In genomic region chr16:14371367-14371766, GRCm38 (mm10) we compare ENCODE assay signal across 7 mouse cellular contexts. TPM values are rescaled to one million over a fixed set of nuclear protein-coding genes. Genes with fewer than 3 reads are reported as not detected.
DNase-seq lines count a peak whose midpoint lies in the region; ATAC-seq and TF ChIP-seq lines count a peak whose summit lies in the region.

No protein-coding gene starts in this region.

- H3K9ac ChIP-seq in heart, embryonic 15.5 days, result no peak overlapping the region
- H3K9ac ChIP-seq in limb, embryonic 14.5 days (ENCODE audit: low read depth, low read length, severe bottlenecking), result no peak overlapping the region

- H3K27me3 ChIP-seq in heart, embryonic 15.5 days, result no peaks in the 10 kb centered on the region
- no peaks in the 10 kb centered on the region for H3K27me3 ChIP-seq in limb, embryonic 14.5 days (ENCODE audit: control insufficient read depth, insufficient read depth, low read length)

- no peak overlapping the region for H3K4me3 ChIP-seq in embryonic fibroblast, embryonic 13.5 days (ENCODE audit: insufficient read depth, low read length)
- H3K4me3 ChIP-seq in heart, embryonic 15.5 days, result no peak overlapping the region
- H3K4me3 ChIP-seq in limb, embryonic 14.5 days (replicated peaks; ENCODE audit: low read length), result no peak overlapping the region

- peak; percentile 17; the same call in 1 of the 2 replicates for TF ChIP-seq POLR2A in embryonic fibroblast, embryonic 13.5 days (IDR thresholded peaks at IDR 0.05; ENCODE audit: low read depth, low read length)
- no peak for TF ChIP-seq POLR2A in limb, embryonic 14.5 days (IDR thresholded peaks at IDR 0.05; ENCODE audit: borderline replicate concordance, extremely low read depth, insufficient read depth, insufficient read length)

- H3K36me3 ChIP-seq in heart, embryonic 15.5 days, result no peaks in the 10 kb centered on the region
- H3K36me3 ChIP-seq in limb, embryonic 14.5 days (ENCODE audit: control insufficient read depth, insufficient read depth, low read length), result no peaks in the 10 kb centered on the region

- WGBS in heart, embryonic 15.5 days, result 30% methylated on average over 1 of the region's 1 CpGs
- 64% methylated on average over 1 of the region's 1 CpGs for WGBS in limb, embryonic 14.5 days

- peak; percentile 16 for DNase-seq in kidney, postnatal 10 days
- no peak for DNase-seq in kidney, postnatal 36 days
- peak; percentile 53 for DNase-seq in limb, embryonic 14.5 days (ENCODE audit: low spot score)
- DNase-seq in thymus, postnatal 25 days, result no peak
- DNase-seq in thymus, postnatal 14 days, result no peak

- H3K4me1 ChIP-seq in embryonic fibroblast, embryonic 13.5 days (ENCODE audit: control insufficient read depth, insufficient read depth, low read length), result peaks cover 36% of the 10 kb centered on the region
- peaks cover 9% of the 10 kb centered on the region for H3K4me1 ChIP-seq in heart, embryonic 15.5 days (replicated peaks)
- 0 out of 2 replicates have a peak, but pooled peaks cover 6% of the 10 kb centered on the region for H3K4me1 ChIP-seq in limb, embryonic 14.5 days (ENCODE audit: control insufficient read depth, insufficient read depth, low read length)

- peak; percentile 33; the same call in 1 of the 2 replicates for ATAC-seq in heart, embryonic 15.5 days (replicated peaks; ENCODE audit: insufficient number of reproducible peaks, insufficient read depth, low FRiP score, low read depth)
- peak; percentile 35; the same call in 1 of the 2 replicates for ATAC-seq in limb, embryonic 14.5 days (ENCODE audit: low FRiP score, low read depth)

- H3K9me3 ChIP-seq in heart, embryonic 15.5 days (replicated peaks), result no peaks in the 10 kb centered on the region
- no peaks in the 10 kb centered on the region for H3K9me3 ChIP-seq in limb, embryonic 14.5 days (ENCODE audit: control insufficient read depth, low read length)

- H3K27ac ChIP-seq in embryonic fibroblast, embryonic 13.5 days (ENCODE audit: insufficient read depth, low read length), result peak overlapping the region; percentile 87
- H3K27ac ChIP-seq in heart, embryonic 15.5 days, result 0 out of 2 replicates have a peak overlapping the region, but pooled peaks have one; percentile 34
- 0 out of 2 replicates have a peak overlapping the region, but pooled peaks have one; percentile 10 for H3K27ac ChIP-seq in limb, embryonic 14.5 days (replicated peaks; ENCODE audit: low read depth, low read length)

- no peak for TF ChIP-seq CTCF in embryonic fibroblast, embryonic 13.5 days (IDR thresholded peaks at IDR 0.05; ENCODE audit: borderline replicate concordance, insufficient read depth, low read length)

- no peak overlapping the region for H3K4me2 ChIP-seq in heart, embryonic 15.5 days
- H3K4me2 ChIP-seq in limb, embryonic 14.5 days (replicated peaks; ENCODE audit: low read depth, low read length, severe bottlenecking), result no peak overlapping the region

RNA-seq across cellular contexts. Expression of gene Abcc1, which starts 10.0 kb away (rescaled TPM):
- polyA plus RNA-seq in embryonic fibroblast, embryonic 13.5 days (2011; ENCODE audit: insufficient read length, low read depth, missing spikeins), result 78.6 and 141 TPM in 2 replicates
- 2.8 and 5.6 TPM in 2 replicates for polyA plus RNA-seq in heart, embryonic 15.5 days (2015; fragmentation: Nextera tagmentation; extraction: Ambion mirVana)
- 11.0 and 11.3 TPM in 2 replicates for polyA plus RNA-seq in limb, embryonic 14.5 days (2012; rRNA removed)
- polyA plus RNA-seq in limb, embryonic 14.5 days (2014; fragmentation: Nextera tagmentation; extraction: Ambion mirVana), result 8.9 and 10.4 TPM in 2 replicates

RNA-seq across cellular contexts. Expression of gene Fopnl, which starts 54.2 kb away (rescaled TPM):
- polyA plus RNA-seq in embryonic fibroblast, embryonic 13.5 days (2011; ENCODE audit: insufficient read length, low read depth, missing spikeins), result 72.4 and 75.4 TPM in 2 replicates
- 107 and 113 TPM in 2 replicates for polyA plus RNA-seq in heart, embryonic 15.5 days (2015; fragmentation: Nextera tagmentation; extraction: Ambion mirVana)
- polyA plus RNA-seq in limb, embryonic 14.5 days (2012; rRNA removed), result 65.2 and 79.4 TPM in 2 replicates
- 143 and 161 TPM in 2 replicates for polyA plus RNA-seq in limb, embryonic 14.5 days (2014; fragmentation: Nextera tagmentation; extraction: Ambion mirVana)

Comparison
In these comparisons a context has a peak if more than half of its experiments do, and no peak if none do; other contexts are left out.
1. DNase-seq: peak in kidney, postnatal 10 days (single experiment) and limb, embryonic 14.5 days (single experiment); none in kidney, postnatal 36 days (0 of 2), thymus, postnatal 25 days (single experiment) and thymus, postnatal 14 days (single experiment).
2. H3K27ac ChIP-seq: peak in every context shown above with its lines; median percentile 87 in embryonic fibroblast, embryonic 13.5 days; 34 in heart, embryonic 15.5 days; 10 in limb, embryonic 14.5 days.